Mouse (Mus musculus) adrenal gland, adult (tissue): ENCODE measurements around the gene Otulinl.
A peak's percentile ranks its signal among the peaks of the same experiment; 100 is the strongest.

ENCODE experiments used
- DNase-seq, 2 experiments: peaks; one replicate each; pipeline ENCODE4 v3.0.0; 2022 to 2023; ENCODE audit warnings: low spot score in 1 of 2; ENCODE audit not compliant: inconsistent age in 2 of 2

The Otulinl gene

GRCm38 (mm10) chr15:27682619-27683018, 1.2 kb upstream of the Otulinl start:
- no peak for DNase-seq

- DNase-seq, result no peak
These were observed 382 bp downstream of the Otulinl start for GRCm38 (mm10) chr15:27680997-27681396.

- peak in 1 of 2 experiments; percentile 44 for DNase-seq
These were observed 2.9 kb downstream of the Otulinl start for GRCm38 (mm10) chr15:27678511-27678910.

- no peak for DNase-seq
These were observed 3.6 kb downstream of the Otulinl start for GRCm38 (mm10) chr15:27677801-27678200.

- no peak for DNase-seq
These were observed 5.2 kb downstream of the Otulinl start for GRCm38 (mm10) chr15:27676211-27676610.

- DNase-seq, result no peak
These were observed 6.3 kb downstream of the Otulinl start for GRCm38 (mm10) chr15:27675122-27675521.

- DNase-seq, result no peak
These were observed 7.3 kb downstream of the Otulinl start for GRCm38 (mm10) chr15:27674041-27674440.

- no peak for DNase-seq
These were observed 8.2 kb downstream of the Otulinl start for GRCm38 (mm10) chr15:27673151-27673550.

- DNase-seq, result no peak
These were observed 9.1 kb downstream of the Otulinl start for GRCm38 (mm10) chr15:27672259-27672658.

- no peak for DNase-seq
These were observed 9.7 kb downstream of the Otulinl start for GRCm38 (mm10) chr15:27671612-27672245.

GRCm38 (mm10) chr15:27670708-27671107, 10.7 kb downstream of the Otulinl start:
- no peak for DNase-seq

GRCm38 (mm10) chr15:27669931-27670411, 11.4 kb downstream of the Otulinl start:
- DNase-seq, result no peak

- no peak for DNase-seq
These were observed 12.1 kb downstream of the Otulinl start for GRCm38 (mm10) chr15:27669276-27669675.

GRCm38 (mm10) chr15:27668557-27668956, 12.8 kb downstream of the Otulinl start:
- no peak for DNase-seq

- DNase-seq, result no peak
These were observed 13.3 kb downstream of the Otulinl start for GRCm38 (mm10) chr15:27668001-27668461.

- no peak for DNase-seq
These were observed 14.4 kb downstream of the Otulinl start for GRCm38 (mm10) chr15:27666911-27667539.

GRCm38 (mm10) chr15:27665392-27665911, 15.9 kb downstream of the Otulinl start:
- DNase-seq, result peak in 1 of 2 experiments; percentile 58

GRCm38 (mm10) chr15:27664126-27664525, 17.3 kb downstream of the Otulinl start:
- DNase-seq, result no peak

- DNase-seq, result no peak
These were observed 18.7 kb downstream of the Otulinl start for GRCm38 (mm10) chr15:27662699-27663098.

- no peak for DNase-seq
These were observed 19.7 kb downstream of the Otulinl start for GRCm38 (mm10) chr15:27661696-27662095.

- peak; percentile 84 to 95 for DNase-seq
These were observed 21.7 kb downstream of the Otulinl start for GRCm38 (mm10) chr15:27659592-27660244.

GRCm38 (mm10) chr15:27659143-27659542, 22.2 kb downstream of the Otulinl start:
- no peak for DNase-seq
